Mouse (Mus musculus): Measurements from ENCODE around the gene Zfp775.
A peak's percentile ranks its signal among the peaks of the same experiment; 100 is the strongest.

The Zfp775 gene

DNA sequence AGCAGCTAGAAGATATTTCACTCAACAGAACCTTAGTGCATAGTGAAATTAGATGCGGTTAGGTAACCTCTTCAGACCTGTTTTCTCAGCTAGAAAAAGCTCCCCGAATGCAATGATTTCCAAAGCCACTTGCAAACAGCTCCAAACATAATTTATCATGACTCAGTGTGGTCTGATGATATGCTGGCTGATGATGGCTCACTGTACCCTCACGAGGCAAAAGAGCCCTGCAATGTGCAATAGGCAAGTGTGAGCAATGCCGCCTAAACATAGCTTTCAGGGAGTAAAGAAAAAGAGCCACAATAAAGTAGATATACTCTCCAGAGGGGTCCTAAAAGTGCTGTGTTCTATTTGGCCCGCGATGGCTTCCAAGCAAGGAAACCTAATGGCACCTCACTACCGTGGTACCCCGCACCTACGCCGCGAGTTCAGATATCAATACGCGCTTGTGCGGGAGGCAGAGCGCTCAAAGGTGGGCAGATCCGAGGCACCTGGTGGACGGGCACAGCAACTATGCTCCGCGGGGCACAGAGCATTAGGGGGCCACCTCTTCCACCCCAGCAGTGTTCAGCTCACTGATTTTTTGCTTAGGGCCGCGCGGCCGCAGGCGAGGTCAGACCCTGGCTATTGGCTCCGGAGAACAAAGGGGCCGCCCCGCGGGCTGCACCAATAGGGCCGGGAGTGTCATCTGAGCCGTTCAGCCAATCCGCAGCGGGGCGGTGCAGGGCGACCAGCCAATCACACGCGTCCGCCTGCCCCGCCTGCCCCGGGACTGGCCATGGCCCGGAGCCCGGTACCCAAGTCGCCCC, at the start of gene Zfp775:
Zfp775 (plus strand) TSS at position 793 of the 809 bp plus-strand sequence.
- peak; percentile 71 to 81 for DNase-seq (ENCODE audit: low read depth in 1 of 2, low spot score in 2 of 2)

- no peak for DNase-seq (ENCODE audit: low read depth in 1 of 2, low spot score in 2 of 2)
Observed at GRCm38 (mm10) chr6:48552918-48553317, 48.9 kb upstream of the Zfp775 start.

- DNase-seq (ENCODE audit: low read depth in 1 of 2, low spot score in 2 of 2) = no peak
Observed at GRCm38 (mm10) chr6:48553819-48554218, 48.0 kb upstream of the Zfp775 start.

GRCm38 (mm10) chr6:48554280-48555103, 47.4 kb upstream of the Zfp775 start, which contains the start of gene Lrrc61:
Gene Lrrc61 (plus strand): TSS chr6:48554796.
- peak; percentile 89 to 94 for DNase-seq (ENCODE audit: low read depth in 1 of 2, low spot score in 2 of 2)

DNA sequence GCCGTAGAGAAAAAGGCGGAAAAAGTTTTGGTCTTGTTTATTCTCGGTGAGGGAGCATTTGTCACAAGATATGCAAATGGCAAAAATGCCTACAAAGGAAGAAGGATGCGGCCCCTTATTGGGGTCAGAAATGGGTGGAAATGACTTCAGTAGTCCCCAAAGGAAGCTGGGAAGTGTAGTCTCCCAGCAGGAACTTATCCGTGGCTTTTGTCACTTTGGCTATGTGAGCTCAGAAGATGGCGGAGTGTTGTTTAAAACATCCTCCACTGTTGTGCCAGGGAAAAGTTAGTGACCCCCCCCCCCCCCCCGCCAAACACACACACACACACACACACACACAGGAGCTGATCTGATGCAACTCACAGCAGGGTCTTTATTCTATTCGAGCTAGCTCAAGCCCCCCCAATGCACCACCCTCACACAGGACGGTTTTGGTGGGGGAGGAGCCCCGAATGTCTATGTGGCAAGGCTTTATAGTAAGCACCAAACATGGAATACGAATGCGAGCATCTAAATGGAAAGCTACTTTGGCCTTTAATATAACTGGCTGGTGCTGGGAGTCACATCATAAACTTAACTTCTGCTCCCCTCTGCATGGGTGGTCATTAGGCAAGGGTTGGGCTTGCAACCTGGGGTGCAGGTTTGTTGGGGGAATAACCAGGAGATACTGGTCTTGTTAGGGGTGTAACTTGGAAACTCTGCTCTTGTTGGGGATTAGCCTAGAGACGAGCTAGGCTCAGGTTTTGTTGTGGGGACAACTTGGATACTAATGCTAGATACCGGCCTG, 46.6 kb upstream of the Zfp775 start:
- DNase-seq (ENCODE audit: low read depth in 1 of 2, low spot score in 2 of 2) = peak in 1 of 2 experiments; percentile 28

- no peak for DNase-seq (ENCODE audit: low read depth in 1 of 2, low spot score in 2 of 2)
Observed at GRCm38 (mm10) chr6:48555956-48556355, 45.9 kb upstream of the Zfp775 start.

DNA sequence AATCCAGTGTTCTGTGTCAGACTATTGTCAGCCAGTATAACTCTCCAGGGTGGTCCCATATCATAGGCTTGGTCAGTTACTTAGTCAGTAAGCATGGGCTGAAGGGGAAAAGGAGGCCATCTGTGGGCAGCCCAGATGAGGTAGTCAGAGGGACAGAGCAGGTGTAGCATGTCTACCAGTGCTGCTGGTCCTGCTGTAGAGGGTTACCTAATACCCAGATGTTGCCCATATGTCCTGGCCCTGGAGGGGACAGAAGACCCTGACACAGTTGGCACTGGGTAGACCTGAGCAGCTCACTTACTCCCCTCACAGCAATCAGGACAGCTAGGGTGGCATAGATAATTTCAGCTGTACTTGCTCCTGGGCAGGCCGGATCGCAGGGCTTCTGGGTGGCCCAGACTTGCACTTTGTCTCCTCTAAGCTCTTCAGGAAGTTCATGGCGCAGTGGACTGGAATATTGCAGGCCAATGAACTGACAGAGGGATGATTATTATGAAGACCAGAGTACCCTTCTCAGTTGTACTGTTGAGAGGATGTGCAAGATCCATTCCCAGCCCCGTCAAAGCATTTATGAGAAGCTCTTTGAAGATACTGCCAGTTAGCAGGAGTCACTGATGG, 36.1 kb upstream of the Zfp775 start:
- DNase-seq (ENCODE audit: low read depth in 1 of 2, low spot score in 2 of 2) = no peak

DNA sequence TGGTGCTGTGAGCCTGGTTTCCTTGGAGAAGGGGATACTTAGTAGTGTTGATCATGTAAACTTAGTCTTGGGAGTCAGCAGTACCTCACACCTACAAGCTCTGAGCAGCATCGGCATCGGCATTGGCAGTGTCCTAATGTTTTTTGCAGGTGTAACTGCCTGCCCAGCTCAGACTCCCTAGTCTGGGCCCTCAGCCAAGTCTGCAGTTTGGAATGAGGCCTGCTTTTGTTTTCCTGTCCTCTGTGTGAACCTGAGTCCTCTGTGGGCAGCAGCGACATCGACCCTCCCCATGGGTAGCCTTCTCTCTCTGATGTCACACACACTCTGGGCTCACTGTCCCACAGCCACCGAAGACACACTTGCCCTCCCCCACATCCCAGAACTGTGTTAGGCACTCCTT, 35.6 kb upstream of the Zfp775 start:
- DNase-seq (ENCODE audit: low read depth in 1 of 2, low spot score in 2 of 2) = no peak

DNA sequence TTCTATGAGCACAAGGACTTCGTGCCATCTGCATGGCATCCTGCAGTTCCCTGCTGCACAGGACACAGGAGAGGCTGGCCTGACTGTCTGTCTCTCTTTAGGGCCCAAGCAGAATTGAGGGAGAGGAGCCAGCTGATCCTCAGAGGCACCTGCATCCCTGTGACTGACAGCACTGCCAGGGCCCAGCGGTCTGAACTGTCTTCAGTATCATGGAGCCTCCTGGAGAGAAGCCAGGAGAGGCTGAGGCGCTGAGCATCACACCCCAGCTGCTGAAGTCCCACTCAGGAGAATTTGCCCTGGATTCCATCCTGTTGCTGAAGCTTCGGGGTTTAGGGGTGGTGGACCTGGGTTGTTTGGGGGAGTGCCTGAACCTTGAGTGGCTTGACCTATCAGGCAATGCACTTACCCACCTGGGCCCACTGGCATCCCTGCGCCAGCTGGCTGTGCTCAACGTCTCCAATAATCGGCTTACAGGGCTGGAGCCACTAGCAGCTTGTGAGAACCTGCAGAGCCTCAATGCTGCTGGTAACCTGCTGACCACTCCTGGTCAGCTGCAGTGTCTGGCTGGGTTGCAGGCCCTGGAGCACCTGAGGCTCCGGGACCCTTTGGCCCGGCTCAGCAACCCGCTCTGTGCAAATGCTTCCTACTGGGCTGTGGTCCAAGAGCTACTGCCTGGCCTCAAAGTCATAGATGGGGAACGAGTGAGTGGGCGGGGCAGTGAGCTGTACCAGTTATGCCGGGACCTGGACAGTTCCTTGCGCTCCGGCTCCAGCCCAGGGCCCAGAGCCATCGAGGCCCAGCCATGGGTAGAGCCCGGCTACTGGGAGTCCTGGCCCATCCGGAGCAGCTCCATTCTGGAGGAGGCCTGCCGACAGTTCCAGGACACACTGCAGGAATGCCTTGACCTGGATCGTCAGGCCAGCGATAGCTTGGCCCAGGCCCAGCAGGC, 33.6 kb upstream of the Zfp775 start:
- DNase-seq (ENCODE audit: low read depth in 1 of 2, low spot score in 2 of 2) = no peak

DNA sequence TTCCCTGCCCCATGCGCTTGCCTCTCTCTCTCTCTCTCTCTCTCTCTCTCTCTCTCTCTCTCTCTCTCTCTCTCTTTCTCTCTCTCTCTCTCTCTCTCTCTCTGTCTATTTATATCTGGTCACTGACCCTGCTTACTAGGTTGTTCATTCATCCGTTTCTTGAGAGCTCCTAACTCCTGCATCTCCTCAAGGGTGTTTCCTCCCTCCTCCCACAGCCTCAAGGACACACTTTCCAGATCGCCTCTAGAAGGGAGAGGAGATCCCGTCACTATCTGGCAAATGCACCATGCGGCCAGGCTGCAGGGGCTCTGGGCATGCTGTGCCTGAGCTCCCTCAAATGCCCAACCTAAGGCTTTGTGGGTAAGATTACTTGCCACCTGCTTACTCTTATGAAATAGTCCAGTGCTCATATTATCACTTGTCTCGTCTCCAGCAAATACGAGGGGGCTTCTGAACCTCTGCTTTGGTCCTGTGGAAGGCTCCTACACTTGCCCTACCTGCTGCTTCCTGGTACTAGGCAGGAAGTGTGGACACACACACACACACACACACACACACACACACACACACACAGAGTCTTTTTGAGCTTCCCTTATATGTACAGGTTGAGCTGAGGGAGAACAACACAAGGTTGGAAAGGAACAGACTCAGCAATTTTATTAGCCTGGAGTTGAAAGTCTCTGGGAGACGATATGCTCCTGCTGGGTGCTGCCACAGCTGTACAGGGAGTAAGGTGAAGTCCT, 32.6 kb upstream of the Zfp775 start:
- DNase-seq (ENCODE audit: low read depth in 1 of 2, low spot score in 2 of 2) = no peak

DNA sequence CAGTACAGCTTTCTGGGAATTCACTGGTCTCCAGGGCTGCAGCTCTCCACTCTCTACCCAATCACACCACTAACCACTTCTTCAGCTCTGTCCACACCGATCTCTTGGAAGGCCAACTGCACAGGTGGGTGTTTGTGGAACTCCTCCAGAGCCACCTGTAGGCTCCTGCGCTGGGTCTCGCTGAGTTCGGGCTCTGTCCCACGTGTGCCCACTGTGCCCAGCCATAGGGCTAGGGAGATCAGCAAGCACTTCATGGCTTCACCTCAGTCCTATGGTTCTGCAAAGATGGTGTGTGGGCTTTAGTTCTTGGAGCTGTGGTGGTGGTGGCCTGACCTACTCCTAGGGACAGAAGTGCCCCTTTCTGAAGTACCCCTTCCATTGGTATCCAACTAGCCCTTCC, 29.8 kb upstream of the Zfp775 start:
- no peak for DNase-seq (ENCODE audit: low read depth in 1 of 2, low spot score in 2 of 2)

GRCm38 (mm10) chr6:48572572-48573061, 29.2 kb upstream of the Zfp775 start, which contains the start of gene Rarres2:
Gene Rarres2 (minus strand): TSS chr6:48572789.
- no peak for DNase-seq (ENCODE audit: low read depth in 1 of 2, low spot score in 2 of 2)

DNA sequence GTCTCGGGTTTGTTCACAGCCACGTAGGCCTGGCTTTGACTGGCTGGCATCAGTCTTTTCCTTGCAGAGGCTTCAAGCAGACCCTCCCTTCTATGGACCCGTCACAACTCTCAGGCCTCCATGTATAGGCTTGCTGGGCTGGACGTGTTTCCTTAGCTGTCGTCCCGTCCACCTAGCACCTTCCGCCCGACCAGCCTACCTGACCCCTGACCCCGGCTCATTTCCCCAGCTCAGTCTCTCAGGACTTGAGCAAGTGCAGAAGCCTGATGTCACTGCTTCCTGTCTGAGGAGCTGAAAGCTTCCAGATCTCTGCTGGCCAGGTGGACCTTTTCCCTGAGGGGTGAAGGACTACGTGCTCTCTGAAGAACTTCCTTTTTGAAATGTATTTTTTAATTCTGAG, 28.6 kb upstream of the Zfp775 start:
- no peak for DNase-seq (ENCODE audit: low read depth in 1 of 2, low spot score in 2 of 2)

DNA sequence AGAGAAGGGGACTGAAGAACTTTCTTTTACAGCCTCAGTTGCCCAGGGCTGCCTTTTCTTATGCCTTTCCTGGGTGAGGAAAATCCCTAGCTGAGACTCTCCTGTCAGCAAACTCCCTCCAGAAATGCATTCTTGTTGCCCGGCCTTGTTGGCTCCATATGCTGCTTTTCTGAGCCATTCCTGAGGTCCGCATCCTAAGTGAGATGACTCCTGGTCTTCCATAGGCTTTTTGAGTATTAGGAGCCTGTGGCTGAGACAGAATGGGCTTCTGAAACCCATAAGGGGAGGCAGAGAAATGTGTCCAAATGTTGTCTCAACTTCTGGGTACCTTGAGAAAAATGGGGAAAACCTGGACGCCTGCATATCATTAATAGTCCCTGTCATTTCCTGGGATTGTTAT, 27.9 kb upstream of the Zfp775 start:
- no peak for DNase-seq (ENCODE audit: low read depth in 1 of 2, low spot score in 2 of 2)

- no peak for DNase-seq (ENCODE audit: low read depth in 1 of 2, low spot score in 2 of 2)
Observed at GRCm38 (mm10) chr6:48578736-48579135, 23.1 kb upstream of the Zfp775 start.

GRCm38 (mm10) chr6:48579215-48579648, 22.6 kb upstream of the Zfp775 start:
- no peak for DNase-seq (ENCODE audit: low read depth in 1 of 2, low spot score in 2 of 2)

GRCm38 (mm10) chr6:48581257-48581656, 20.6 kb upstream of the Zfp775 start:
- no peak for DNase-seq (ENCODE audit: low read depth in 1 of 2, low spot score in 2 of 2)

- no peak for DNase-seq (ENCODE audit: low read depth in 1 of 2, low spot score in 2 of 2)
Observed at GRCm38 (mm10) chr6:48582037-48582436, 19.8 kb upstream of the Zfp775 start.
